7 mouse cellular contexts compared by ENCODE assay signal in the genomic region with DNA sequence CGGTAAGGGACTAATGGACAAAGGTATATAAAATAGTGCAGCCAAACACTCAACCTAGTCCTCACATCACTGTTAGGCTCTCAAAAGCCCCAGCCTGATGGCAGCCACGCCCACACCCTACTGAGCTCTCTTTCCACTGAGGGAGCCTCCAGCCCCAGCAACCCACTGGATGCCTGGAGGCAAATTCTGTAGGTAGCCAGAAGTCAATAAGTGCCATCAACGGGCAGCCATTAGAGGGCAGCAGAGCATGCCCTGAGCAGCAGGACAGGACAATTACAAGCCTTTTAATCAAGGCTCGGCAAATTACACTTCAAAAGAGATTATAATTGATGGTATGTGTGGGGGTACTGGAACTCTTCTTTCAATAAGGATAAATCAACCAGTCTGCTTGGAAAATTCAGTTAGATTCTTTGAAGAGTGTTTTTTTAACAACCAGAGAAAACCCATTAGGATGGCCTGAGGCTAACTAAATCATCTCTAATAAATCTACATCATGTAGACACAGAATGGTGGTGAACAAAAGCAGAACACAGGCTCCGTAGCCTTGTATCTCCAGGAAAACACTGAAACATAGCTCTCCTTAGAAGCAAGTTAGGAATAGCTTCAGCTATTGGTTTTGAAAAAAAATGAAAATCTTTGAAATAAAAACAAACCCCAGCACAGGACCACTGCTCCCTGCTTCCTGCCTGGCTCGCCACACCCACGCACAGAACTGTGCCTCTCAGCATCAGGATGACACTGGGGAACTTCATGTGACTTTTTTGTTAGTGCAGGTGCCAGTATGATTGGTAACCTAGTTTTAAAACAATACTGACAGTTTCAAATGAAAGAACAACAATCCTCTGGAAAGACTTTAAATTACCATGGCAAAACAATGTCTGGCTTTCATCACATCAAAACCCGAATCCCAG. TPM values are rescaled to one million over a fixed set of nuclear protein-coding genes. Genes with fewer than 3 reads are reported as not detected.
DNase-seq lines count a peak whose midpoint lies in the region; ATAC-seq and TF ChIP-seq lines count a peak whose summit lies in the region.

No protein-coding gene starts in this region.

- peaks cover 26% of the 10 kb centered on the region for H3K36me3 ChIP-seq in C2C12 (ENCODE audit: control insufficient read depth, insufficient read depth)
- no peaks in the 10 kb centered on the region for H3K36me3 ChIP-seq in kidney, adult 2 months (ENCODE audit: control insufficient read depth, insufficient read depth, low read length)
- no peaks in the 10 kb centered on the region for H3K36me3 ChIP-seq in stomach, postnatal 0 days (ENCODE audit: control insufficient read depth, insufficient read depth, low read length)

- no peak overlapping the region for H3K4me2 ChIP-seq in stomach, postnatal 0 days (replicated peaks; ENCODE audit: low read depth)

- no peaks in the 10 kb centered on the region for H3K9me3 ChIP-seq in stomach, postnatal 0 days (ENCODE audit: control insufficient read depth, low read length)

- no peak overlapping the region for H3K4me3 ChIP-seq in C2C12 (ENCODE audit: insufficient read depth, poor library complexity, severe bottlenecking)
- no peak overlapping the region for H3K4me3 ChIP-seq in kidney, adult 2 months (ENCODE audit: insufficient read depth, low read depth, low read length)
- no peak overlapping the region for H3K4me3 ChIP-seq in stomach, postnatal 0 days (ENCODE audit: low read depth, low read length)

- 32% methylated on average over 8 of the region's 8 CpGs for WGBS in kidney, adult 2 months
- WGBS in stomach, postnatal 0 days, result 36% methylated on average over 8 of the region's 8 CpGs

- peak; percentile 68 for DNase-seq in ES-CJ7 (ENCODE audit: low read depth, low spot score)
- peak; percentile 81 to 84 for DNase-seq in cerebellum, adult 18-20 months
- DNase-seq in gastrocnemius, adult 8-10 months (ENCODE audit: low spot score in 2 of 2), result peak; percentile 25 to 37
- DNase-seq in kidney, adult 2 months, result peak; percentile 75
- DNase-seq in lung, postnatal 4 days, result peak; percentile 39 to 53
- peak; percentile 73 for DNase-seq in stomach, postnatal 0 days (ENCODE audit: low spot score)

- H3K79me2 ChIP-seq in C2C12 (ENCODE audit: control insufficient read depth, insufficient read depth), result peaks cover 70% of the 10 kb centered on the region

- TF ChIP-seq EP300 in stomach, postnatal 0 days (optimal IDR thresholded peaks at IDR 0.05), result no peak

- 0 out of 2 replicates have a peak, but pooled peaks have one; percentile 18 for ATAC-seq in stomach, postnatal 0 days (ENCODE audit: low FRiP score, low TSS enrichment)

- H3K79me3 ChIP-seq in C2C12 (ENCODE audit: low read depth), result peaks cover 12% of the 10 kb centered on the region

- no peak overlapping the region for H3ac ChIP-seq in C2C12 (ENCODE audit: control insufficient read depth, insufficient read length, low read depth)

- no peaks in the 10 kb centered on the region for H3K27me3 ChIP-seq in C2C12 (ENCODE audit: control insufficient read depth, insufficient read depth, insufficient read length)
- no peaks in the 10 kb centered on the region for H3K27me3 ChIP-seq in kidney, adult 2 months (replicated peaks; ENCODE audit: control insufficient read depth, insufficient read depth, low read length)
- no peaks in the 10 kb centered on the region for H3K27me3 ChIP-seq in stomach, postnatal 0 days (ENCODE audit: control insufficient read depth, insufficient read depth, low read length)

- no peak for TF ChIP-seq POLR2A in kidney, adult 2 months (IDR thresholded peaks at IDR 0.05; ENCODE audit: low read depth, low read length)

- H3K4me1 ChIP-seq in kidney, adult 2 months (ENCODE audit: control insufficient read depth, insufficient read depth, low read length), result peaks cover 22% of the 10 kb centered on the region; the same call in 1 of the 2 replicates
- no peaks in the 10 kb centered on the region for H3K4me1 ChIP-seq in stomach, postnatal 0 days (replicated peaks; ENCODE audit: control insufficient read depth, insufficient read depth)

- peak; percentile 61 for TF ChIP-seq CTCF in C2C12 (IDR thresholded peaks at IDR 0.05; ENCODE audit: control insufficient read depth, insufficient read depth, insufficient read length)
- peak; percentile 87 for TF ChIP-seq CTCF in kidney, adult 2 months (conservative IDR thresholded peaks at IDR 0.05; ENCODE audit: insufficient read depth, insufficient read length, low read depth, low read length)
- peak; percentile 91 for TF ChIP-seq CTCF in stomach, postnatal 0 days (IDR thresholded peaks at IDR 0.05; ENCODE audit: low read depth)

- no peak overlapping the region for H3K27ac ChIP-seq in kidney, adult 2 months (ENCODE audit: insufficient read depth, low read depth, low read length)
- H3K27ac ChIP-seq in stomach, postnatal 0 days (replicated peaks), result no peak overlapping the region

- H3K9ac ChIP-seq in stomach, postnatal 0 days (ENCODE audit: low read length), result no peak overlapping the region

TF ChIP-seq in C2C12, 6 proteins besides CTCF, POLR2A, EP300 and RAD21:
- no peak for TF ChIP-seq MYOD1 (IDR thresholded peaks at IDR 0.05; ENCODE audit: control insufficient read depth, insufficient read length, low read depth)
- TF ChIP-seq USF1 (IDR thresholded peaks at IDR 0.05; ENCODE audit: low read depth), result no peak
- TF ChIP-seq MAX (IDR thresholded peaks at IDR 0.05), result no peak
- TF ChIP-seq CEBPB (IDR thresholded peaks at IDR 0.05; ENCODE audit: low read depth), result no peak
- no peak for TF ChIP-seq MYOG (IDR thresholded peaks at IDR 0.05; ENCODE audit: control insufficient read depth, extremely low read depth, insufficient read length)
- TF ChIP-seq FOSL1 (IDR thresholded peaks at IDR 0.05; ENCODE audit: insufficient read depth, low read length, poor library complexity, severe bottlenecking), result no peak
TF ChIP-seq in C2C12: peak in this region for 0.

RNA-seq across cellular contexts. Expression of gene Sestd1, which starts 30.4 kb away (rescaled TPM):
- polyA plus RNA-seq in C2C12 (2012; fragmentation: generic; extraction: Trizol), result 15.2 TPM
- 10 to 100 TPM in 3 of 4 experiments, 1 to 10 TPM in 1; 8.5 to 12.6 (median 10.5) TPM for total RNA-seq in gastrocnemius, adult 8-10 months (2022)
- polyA plus RNA-seq in kidney, adult 2 months (2012; rRNA removed), result 35.6 and 38.4 TPM in 2 replicates
- 7.5 and 7.6 TPM in 2 replicates for polyA plus RNA-seq in stomach, postnatal 0 days (2015; fragmentation: Nextera tagmentation; extraction: Ambion mirVana)

Comparison
In these comparisons a context has a peak if more than half of its experiments do, and no peak if none do; other contexts are left out.
1. DNase-seq: peak in every context shown above with its lines; median percentile 82 in cerebellum, adult 18-20 months; 75 in kidney, adult 2 months; 73 in stomach, postnatal 0 days; 68 in ES-CJ7; 46 in lung, postnatal 4 days; 31 in gastrocnemius, adult 8-10 months.